Mouse (Mus musculus): Measurements from ENCODE around the gene Lrpprc. TPM values are rescaled to one million over a fixed set of nuclear protein-coding genes. Genes with fewer than 3 reads are reported as not detected.

Gene Lrpprc
- polyA plus RNA-seq, 1 experiment = 32.9 TPM

DNA sequence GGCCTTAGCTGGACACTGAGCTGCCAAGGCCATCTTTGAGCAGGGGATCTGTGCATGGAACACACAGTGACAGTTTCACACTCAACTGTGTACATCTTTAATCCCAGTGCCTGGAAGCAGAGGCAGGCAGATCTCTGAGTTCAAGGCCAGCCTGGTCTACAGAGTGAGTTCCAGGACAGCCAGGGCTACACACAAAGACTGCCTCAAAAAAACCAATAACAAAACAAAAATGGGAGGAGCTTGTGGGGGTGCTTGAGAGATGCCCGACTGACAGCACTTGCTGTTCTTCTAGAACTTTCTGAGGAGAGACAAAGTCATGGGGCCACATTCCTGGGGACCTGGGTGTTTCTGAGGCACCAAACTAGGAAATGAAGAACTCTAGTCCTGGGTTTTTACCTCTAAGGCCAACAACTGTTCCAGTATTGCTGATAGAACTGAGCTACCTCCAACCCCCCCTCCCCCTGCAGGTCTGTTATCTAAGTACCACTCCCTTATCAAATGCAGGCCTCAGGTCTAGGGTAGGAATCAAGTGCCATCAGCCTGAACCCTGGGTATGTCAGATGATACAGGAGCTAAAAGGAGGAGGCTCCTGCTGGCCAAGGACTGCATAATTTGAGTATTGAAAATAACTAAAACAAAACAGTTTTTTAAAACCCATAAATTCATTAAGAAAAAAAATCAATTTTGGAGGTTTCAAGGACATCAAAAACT is 62.2 kb downstream of the Lrpprc start:
- Histone ChIP-seq H3K4me3 (ENCODE audit: insufficient read depth, low read length) (no peak overlapping the region), H3K27ac (ENCODE audit: insufficient read depth, low read length) (no peak overlapping the region), H3K4me1 (ENCODE audit: control insufficient read depth, insufficient read depth, low read length) (0 out of 2 replicates have a peak, but pooled peaks cover 2% of the 10 kb centered on the region)
- TF ChIP-seq POLR2A (IDR thresholded peaks at IDR 0.05; ENCODE audit: extremely low read depth, insufficient read depth, low read length) (no peak), CTCF (IDR thresholded peaks at IDR 0.05; ENCODE audit: extremely low read depth, insufficient read depth, low read length) (no peak)

DNA sequence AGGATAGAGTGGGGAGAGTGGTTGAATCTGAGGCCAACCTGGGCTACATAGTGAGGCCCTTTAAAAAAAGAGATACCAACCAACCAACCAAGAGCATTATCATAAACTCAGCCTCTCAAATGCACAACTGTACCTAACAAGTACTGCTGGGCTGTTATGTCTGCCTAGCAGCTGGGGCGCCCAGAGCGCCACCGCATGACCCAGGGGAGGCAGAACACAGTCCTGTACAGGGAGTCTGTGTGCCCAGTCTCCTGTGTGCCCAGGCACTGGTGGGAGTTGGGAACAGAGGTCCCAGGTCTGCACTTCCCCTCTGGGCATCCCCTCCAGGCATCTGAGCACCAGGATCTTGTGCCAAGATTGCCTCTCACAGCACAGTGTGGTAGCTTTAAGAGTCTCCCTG is 65.4 kb downstream of the Lrpprc start:
- 0 out of 2 replicates have a peak, but pooled peaks cover 2% of the 10 kb centered on the region for H3K4me1 ChIP-seq (ENCODE audit: control insufficient read depth, insufficient read depth, low read length)
- TF ChIP-seq POLR2A (IDR thresholded peaks at IDR 0.05; ENCODE audit: extremely low read depth, insufficient read depth, low read length) (no peak), CTCF (IDR thresholded peaks at IDR 0.05; ENCODE audit: extremely low read depth, insufficient read depth, low read length) (no peak)
- no peak overlapping the region for H3K27ac ChIP-seq (ENCODE audit: insufficient read depth, low read length)
- H3K4me3 ChIP-seq (ENCODE audit: insufficient read depth, low read length) = no peak overlapping the region

DNA sequence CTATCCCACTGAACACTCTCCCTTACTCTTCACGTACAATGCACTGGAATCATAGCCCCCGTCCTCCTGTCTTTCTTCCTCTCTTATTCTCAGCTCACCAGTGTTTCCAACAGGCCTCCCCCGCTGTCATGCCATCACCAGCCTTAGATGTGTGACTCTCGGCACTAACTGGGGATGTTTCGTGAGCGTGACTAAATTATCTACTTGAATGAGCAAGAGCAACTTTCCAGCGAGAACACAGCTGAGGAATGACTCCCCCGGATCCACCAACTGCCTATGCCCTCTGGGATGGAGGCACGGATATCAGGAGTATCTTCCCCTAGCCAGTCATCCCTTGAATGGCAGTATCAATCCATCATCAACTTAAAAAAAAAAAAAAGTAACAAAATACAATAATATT is 66.6 kb downstream of the Lrpprc start:
- Histone ChIP-seq H3K4me1 (ENCODE audit: control insufficient read depth, insufficient read depth, low read length) (0 out of 2 replicates have a peak, but pooled peaks cover 2% of the 10 kb centered on the region), H3K27ac (ENCODE audit: insufficient read depth, low read length) (no peak overlapping the region), H3K4me3 (ENCODE audit: insufficient read depth, low read length) (no peak overlapping the region)
- no peak for TF ChIP-seq POLR2A (IDR thresholded peaks at IDR 0.05; ENCODE audit: extremely low read depth, insufficient read depth, low read length)
- no peak for TF ChIP-seq CTCF (IDR thresholded peaks at IDR 0.05; ENCODE audit: extremely low read depth, insufficient read depth, low read length)

DNA sequence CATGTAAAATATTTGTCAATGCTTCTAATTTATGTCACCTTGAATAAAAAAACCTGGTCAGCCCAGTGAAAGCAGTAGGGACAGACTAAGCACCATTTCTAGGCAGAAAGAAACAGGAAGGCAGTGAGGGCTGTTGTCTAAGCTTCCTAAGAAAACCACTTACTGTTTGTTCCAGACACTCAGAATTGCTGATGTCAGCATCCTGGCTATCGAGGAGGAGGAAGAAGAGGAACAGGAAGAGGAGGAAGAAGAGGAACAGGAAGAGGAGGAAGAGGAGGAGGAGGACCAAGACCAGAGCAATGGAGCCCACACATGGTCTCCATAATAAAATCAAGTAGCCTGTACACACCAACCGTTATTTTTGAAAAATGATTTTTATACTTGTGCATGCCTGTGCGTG is 71.5 kb downstream of the Lrpprc start:
- Histone ChIP-seq H3K27ac (ENCODE audit: insufficient read depth, low read length) (no peak overlapping the region), H3K4me3 (ENCODE audit: insufficient read depth, low read length) (no peak overlapping the region), H3K4me1 (ENCODE audit: control insufficient read depth, insufficient read depth, low read length) (0 out of 2 replicates have a peak, but pooled peaks cover 2% of the 10 kb centered on the region)
- TF ChIP-seq POLR2A (IDR thresholded peaks at IDR 0.05; ENCODE audit: extremely low read depth, insufficient read depth, low read length) (no peak), CTCF (IDR thresholded peaks at IDR 0.05; ENCODE audit: extremely low read depth, insufficient read depth, low read length) (no peak)

DNA sequence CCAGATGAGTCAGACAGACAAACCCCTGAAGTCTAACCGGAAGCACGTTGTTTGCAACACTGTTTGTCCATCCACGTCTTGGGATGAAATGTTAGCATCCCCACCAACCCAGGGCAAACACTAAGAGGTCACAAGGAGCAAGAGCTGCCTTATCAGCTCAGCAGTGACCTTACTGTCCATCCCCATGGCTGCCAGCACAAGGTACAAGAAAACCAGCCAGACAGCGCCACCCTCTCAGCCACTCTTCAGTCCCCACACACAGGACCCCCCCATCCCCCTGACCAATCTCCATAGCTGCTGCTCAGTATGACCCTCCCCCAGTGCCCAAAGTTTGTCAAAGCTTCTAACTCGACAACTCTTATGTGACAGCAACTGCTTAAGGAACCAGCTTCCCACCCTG is 73.2 kb downstream of the Lrpprc start:
- no peak overlapping the region for H3K27ac ChIP-seq (ENCODE audit: insufficient read depth, low read length)
- TF ChIP-seq CTCF (IDR thresholded peaks at IDR 0.05; ENCODE audit: extremely low read depth, insufficient read depth, low read length) (no peak), POLR2A (IDR thresholded peaks at IDR 0.05; ENCODE audit: extremely low read depth, insufficient read depth, low read length) (no peak)
- no peaks in the 10 kb centered on the region; the same call in 1 of the 2 replicates for H3K4me1 ChIP-seq (ENCODE audit: control insufficient read depth, insufficient read depth, low read length)
- no peak overlapping the region for H3K4me3 ChIP-seq (ENCODE audit: insufficient read depth, low read length)

DNA sequence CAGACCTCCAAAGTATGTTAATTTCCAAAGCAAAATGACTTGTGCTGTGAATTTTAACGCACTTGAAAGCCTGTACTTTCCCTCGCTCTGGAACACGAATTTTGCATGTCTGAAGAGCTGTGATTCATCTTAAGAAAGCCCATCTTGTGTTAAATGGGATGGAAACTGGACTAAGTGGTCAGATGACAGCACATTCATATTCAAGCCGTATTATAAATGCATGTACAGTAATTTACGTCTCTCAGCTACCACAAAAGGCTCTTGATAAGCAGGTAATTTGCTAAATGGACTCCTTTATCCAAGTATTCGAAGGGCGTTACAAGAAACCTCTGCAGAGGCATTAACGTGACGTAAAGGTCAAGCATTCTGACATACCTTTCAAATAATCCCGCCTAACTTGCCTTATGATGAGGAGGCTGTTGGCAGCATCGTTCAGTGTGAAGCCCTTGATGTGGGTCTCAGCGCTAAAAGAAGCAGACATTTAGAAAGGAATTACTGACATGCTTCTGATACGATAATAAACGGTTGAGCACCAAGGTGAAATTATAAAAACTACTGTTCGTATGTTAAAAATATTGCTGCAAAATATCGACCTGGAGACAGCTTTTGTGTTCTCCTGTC is 74.2 kb downstream of the Lrpprc start:
- H3K27ac ChIP-seq (ENCODE audit: insufficient read depth, low read length) = no peak overlapping the region
- no peaks in the 10 kb centered on the region; the same call in 1 of the 2 replicates for H3K4me1 ChIP-seq (ENCODE audit: control insufficient read depth, insufficient read depth, low read length)
- H3K4me3 ChIP-seq (ENCODE audit: insufficient read depth, low read length) = no peak overlapping the region
- TF ChIP-seq CTCF (IDR thresholded peaks at IDR 0.05; ENCODE audit: extremely low read depth, insufficient read depth, low read length) (no peak), POLR2A (IDR thresholded peaks at IDR 0.05; ENCODE audit: extremely low read depth, insufficient read depth, low read length) (no peak)

GRCm38 (mm10) chr17:84714930-84715329 is 75.7 kb downstream of the Lrpprc start:
- TF ChIP-seq CTCF (IDR thresholded peaks at IDR 0.05; ENCODE audit: extremely low read depth, insufficient read depth, low read length) (no peak), POLR2A (IDR thresholded peaks at IDR 0.05; ENCODE audit: extremely low read depth, insufficient read depth, low read length) (no peak)
- no peak overlapping the region for H3K4me3 ChIP-seq (ENCODE audit: insufficient read depth, low read length)
- H3K27ac ChIP-seq (ENCODE audit: insufficient read depth, low read length) = no peak overlapping the region
- no peaks in the 10 kb centered on the region; the same call in 1 of the 2 replicates for H3K4me1 ChIP-seq (ENCODE audit: control insufficient read depth, insufficient read depth, low read length)

- H3K4me3 ChIP-seq (ENCODE audit: insufficient read depth, low read length) = no peak overlapping the region
- H3K27ac ChIP-seq (ENCODE audit: insufficient read depth, low read length) = no peak overlapping the region
- TF ChIP-seq POLR2A (IDR thresholded peaks at IDR 0.05; ENCODE audit: extremely low read depth, insufficient read depth, low read length) = no peak
- TF ChIP-seq CTCF (IDR thresholded peaks at IDR 0.05; ENCODE audit: extremely low read depth, insufficient read depth, low read length) = no peak
- no peaks in the 10 kb centered on the region; the same call in 1 of the 2 replicates for H3K4me1 ChIP-seq (ENCODE audit: control insufficient read depth, insufficient read depth, low read length)
Measured at GRCm38 (mm10) chr17:84713563-84714164, 76.9 kb downstream of the Lrpprc start.

GRCm38 (mm10) chr17:84709403-84709851 is 81.2 kb downstream of the Lrpprc start:
- TF ChIP-seq CTCF (IDR thresholded peaks at IDR 0.05; ENCODE audit: extremely low read depth, insufficient read depth, low read length) (no peak), POLR2A (IDR thresholded peaks at IDR 0.05; ENCODE audit: extremely low read depth, insufficient read depth, low read length) (no peak)
- no peak overlapping the region for H3K4me3 ChIP-seq (ENCODE audit: insufficient read depth, low read length)
- no peaks in the 10 kb centered on the region; the same call in 1 of the 2 replicates for H3K4me1 ChIP-seq (ENCODE audit: control insufficient read depth, insufficient read depth, low read length)
- no peak overlapping the region for H3K27ac ChIP-seq (ENCODE audit: insufficient read depth, low read length)
